Mouse (Mus musculus) midbrain, embryonic 12.5 days (tissue): ENCODE measurements around the gene Stt3a. TPM values are rescaled to one million over a fixed set of nuclear protein-coding genes. Genes with fewer than 3 reads are reported as not detected.
A peak's percentile ranks its signal among the peaks of the same experiment; 100 is the strongest.

Source experiments
- ATAC-seq: fragments of 200-750 bp; cut with Nextera tagmentation; 2 replicates; pipeline ENCODE4 v1.8.0; 2017; ENCODE audit warnings: low read depth, moderate TSS enrichment, moderate library complexity; ENCODE audit not compliant: low FRiP score
- H3K27ac ChIP-seq: fragments of 300-500 bp; sonication (generic); replicated peaks from 2 replicates; pipeline ENCODE4 v1.5.1; 2016; ENCODE audit warnings: mild to moderate bottlenecking
- H3K27me3 ChIP-seq: fragments of 300-500 bp; sonication (generic); 2 replicates; pipeline ENCODE4 v1.6.1; 2016; ENCODE audit warnings: mild to moderate bottlenecking
- H3K36me3 ChIP-seq: fragments of 300-500 bp; sonication (generic); 2 replicates; pipeline ENCODE4 v1.6.1; 2016
- H3K4me1 ChIP-seq: fragments of 300-500 bp; sonication (generic); 2 replicates; pipeline ENCODE4 v1.6.1; 2016
- H3K4me2 ChIP-seq: fragments of 300-500 bp; sonication (generic); replicated peaks from 2 replicates; pipeline ENCODE4 v1.6.1; 2016; ENCODE audit warnings: mild to moderate bottlenecking, moderate library complexity
- H3K4me3 ChIP-seq: fragments of 300-500 bp; sonication (generic); 2 replicates; pipeline ENCODE4 v1.5.1; 2016; ENCODE audit warnings: mild to moderate bottlenecking
- H3K9ac ChIP-seq: fragments of 300-500 bp; sonication (generic); replicated peaks from 2 replicates; pipeline ENCODE4 v1.6.1; 2016; ENCODE audit warnings: mild to moderate bottlenecking, moderate library complexity
- H3K9me3 ChIP-seq: fragments of 300-500 bp; sonication (generic); 2 replicates; pipeline ENCODE4 v1.6.1; 2016; ENCODE audit warnings: mild to moderate bottlenecking
- WGBS: fragments of 180-500 bp; shearing (Covaris S2); methylation state at CpG from one replicate; pipeline ENCODE4 v1.1.7; 2016; 5-methylcytosine and 5-hydroxymethylcytosine counted together
- polyA plus RNA-seq: library from polyadenylated mRNA; unstranded; fragments of >200 nt; fragmentation: Nextera tagmentation; extraction: Ambion mirVana; gene quantifications from 2 replicates; pipeline ENCODE4 v1.2.1, GENCODE M21; 2016

Gene Stt3a
- polyA plus RNA-seq, 1 experiment from 2014 or later: 132 TPM

DNA sequence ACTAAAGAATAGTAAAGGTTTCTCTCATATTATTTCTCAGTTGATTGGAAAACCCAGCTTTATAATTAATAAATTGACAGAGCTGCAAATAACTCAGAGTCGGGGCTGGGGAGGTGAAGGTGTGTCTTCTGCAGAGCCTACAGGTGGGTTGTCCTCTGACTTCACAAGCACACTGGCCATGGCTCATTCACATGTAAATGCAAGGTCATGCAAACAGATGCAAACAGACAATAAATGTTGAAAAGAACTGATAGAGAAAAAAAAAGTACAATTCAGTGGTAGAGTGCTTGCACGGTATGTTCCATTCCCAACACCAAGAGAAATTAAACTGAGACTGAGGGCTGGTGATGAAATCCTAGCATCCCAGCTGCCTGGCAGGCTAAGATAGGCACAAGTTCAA lies 27.0 kb upstream of the Stt3a start:
- H3K36me3 ChIP-seq: peaks cover 31% of the 10 kb centered on the region
- ATAC-seq: no peak
- WGBS: 84% methylated on average over 2 of the region's 2 CpGs

DNA sequence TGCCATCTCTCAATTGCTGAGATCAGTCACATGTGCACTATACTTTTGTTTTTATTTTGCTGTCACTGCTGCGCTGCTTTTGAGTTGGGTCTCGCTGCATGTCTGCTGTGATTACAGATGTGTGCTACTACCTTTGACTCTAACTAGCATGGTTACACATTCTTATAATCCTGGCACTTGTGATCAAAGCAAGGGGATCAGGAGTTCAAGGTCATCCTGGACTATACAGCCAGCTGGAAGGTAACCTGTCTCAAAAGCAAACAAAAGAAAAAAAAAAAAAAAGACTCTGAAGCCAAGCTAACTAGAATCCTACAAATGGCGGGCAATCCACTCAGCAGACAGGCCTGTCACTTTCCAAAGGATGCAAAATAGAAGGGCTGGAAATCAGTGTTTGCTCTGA lies 24.7 kb upstream of the Stt3a start:
- no peak for ATAC-seq
- Histone ChIP-seq H3K9ac (no peak overlapping the region), H3K27me3 (no peaks in the 10 kb centered on the region), H3K9me3 (no peaks in the 10 kb centered on the region), H3K4me2 (no peak overlapping the region), H3K4me1 (peaks cover 19% of the 10 kb centered on the region), H3K4me3 (no peak overlapping the region), H3K36me3 (peaks cover 54% of the 10 kb centered on the region), H3K27ac (no peak overlapping the region)
- WGBS: 91% methylated on average over 3 of the region's 3 CpGs

More for the DNA sequence above, 27.0 kb upstream of the Stt3a start:
- Histone ChIP-seq H3K4me1 (peaks cover 19% of the 10 kb centered on the region), H3K9ac (no peak overlapping the region), H3K9me3 (no peaks in the 10 kb centered on the region), H3K27me3 (no peaks in the 10 kb centered on the region), H3K4me3 (no peak overlapping the region), H3K27ac (no peak overlapping the region), H3K4me2 (no peak overlapping the region)

DNA sequence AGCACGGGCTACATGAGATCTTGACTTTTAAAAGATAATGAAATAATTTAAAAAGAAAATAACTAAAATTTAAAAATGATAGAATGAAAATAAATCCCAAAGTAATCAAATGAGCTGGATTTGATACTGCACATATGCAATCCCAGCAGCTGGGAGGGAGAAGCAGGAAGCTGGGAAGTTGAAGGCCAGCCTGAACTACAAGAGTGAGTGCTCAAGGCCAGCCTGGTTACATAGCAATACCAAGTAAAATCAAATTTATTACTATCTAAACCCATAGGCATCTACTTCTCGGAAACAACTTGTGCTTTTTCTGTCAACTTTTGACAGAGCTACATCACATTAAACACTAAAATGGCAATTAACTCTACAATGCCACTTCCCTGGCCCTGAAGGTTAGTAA lies 16.4 kb upstream of the Stt3a start:
- Histone ChIP-seq H3K9ac (no peak overlapping the region), H3K4me1 (no peaks in the 10 kb centered on the region), H3K27ac (no peak overlapping the region), H3K4me3 (no peak overlapping the region), H3K36me3 (peaks cover 84% of the 10 kb centered on the region), H3K4me2 (no peak overlapping the region), H3K9me3 (no peaks in the 10 kb centered on the region), H3K27me3 (no peaks in the 10 kb centered on the region)
- 92% methylated on average over 2 of the region's 2 CpGs for WGBS
- ATAC-seq: no peak

DNA sequence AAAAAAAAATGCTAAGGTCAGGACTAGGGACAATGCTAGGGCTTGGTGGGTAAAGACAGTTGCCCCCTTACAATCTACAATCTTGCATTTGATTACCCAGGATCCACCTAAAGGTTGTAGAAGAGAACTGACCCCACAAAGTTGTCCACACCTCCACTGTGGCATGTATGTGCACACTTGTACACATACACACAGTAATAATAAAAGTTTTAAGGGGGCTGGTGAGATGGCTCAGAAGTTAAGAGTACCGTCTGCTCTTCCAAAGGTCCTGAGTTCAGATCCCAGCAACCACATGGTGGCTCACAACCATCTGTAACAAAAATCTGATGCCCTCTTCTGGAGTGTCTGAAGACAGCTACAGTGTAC lies 1.6 kb upstream of the Stt3a start:
- Histone ChIP-seq H3K9ac (no peak overlapping the region), H3K9me3 (no peaks in the 10 kb centered on the region), H3K27ac (no peak overlapping the region), H3K4me1 (peaks cover 20% of the 10 kb centered on the region), H3K36me3 (peaks cover 3% of the 10 kb centered on the region), H3K4me3 (no peak overlapping the region), H3K4me2 (peak overlapping the region; percentile 82), H3K27me3 (no peaks in the 10 kb centered on the region)
- 96% methylated on average over 1 of the region's 1 CpGs for WGBS
- ATAC-seq: no peak

DNA sequence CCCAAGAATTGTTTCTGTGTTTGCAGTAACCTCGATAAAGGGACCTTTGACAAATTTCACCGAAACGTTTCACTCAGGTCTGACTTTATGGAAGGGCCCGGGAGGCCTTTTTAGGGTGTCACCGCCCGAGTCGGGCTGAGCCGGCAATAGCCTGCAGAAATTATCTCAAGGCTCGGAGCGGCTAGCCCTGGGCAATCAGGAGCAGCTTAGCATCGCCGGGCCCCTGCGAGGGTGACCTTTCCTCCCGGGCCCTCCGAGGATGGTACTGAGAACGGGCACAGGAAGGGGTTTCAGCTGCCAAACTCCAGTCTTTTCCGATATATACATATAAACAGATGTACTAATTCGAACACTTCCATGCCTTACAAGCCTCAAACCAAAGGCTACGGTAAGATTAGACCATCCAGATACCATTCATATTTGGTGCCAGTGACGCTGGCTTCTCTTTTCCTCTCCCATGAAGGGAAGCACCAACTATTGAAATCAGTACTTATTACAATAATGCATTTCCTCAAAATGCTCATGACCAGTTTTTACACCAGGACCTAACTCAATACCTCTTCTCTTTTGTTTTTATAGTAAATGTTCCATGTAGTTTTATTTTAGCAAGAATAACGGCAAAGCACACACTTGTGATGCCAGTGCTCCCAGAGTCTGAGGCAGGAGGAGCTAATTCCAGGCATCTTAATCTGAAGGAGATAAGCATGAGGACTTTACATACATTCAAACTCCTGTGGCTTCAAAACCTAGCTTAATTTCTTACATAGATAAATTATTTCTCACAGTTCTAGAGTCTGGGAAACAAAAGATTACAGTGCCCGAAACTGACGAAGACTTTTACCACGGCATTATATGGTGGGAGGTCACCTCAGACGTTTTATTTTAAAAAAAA lies 923 bp upstream of the Stt3a start:
- no peaks in the 10 kb centered on the region for H3K27me3 ChIP-seq
- peak overlapping the region; percentile 82 for H3K4me2 ChIP-seq
- H3K4me3 ChIP-seq: peak overlapping the region; percentile 91
- 14% methylated on average over 25 of the region's 25 CpGs for WGBS
- peaks cover 20% of the 10 kb centered on the region for H3K4me1 ChIP-seq
- H3K9ac ChIP-seq: peak overlapping the region; percentile 78
- 0 out of 2 replicates have a peak, but pooled peaks have one; percentile 5 for ATAC-seq
- peak overlapping the region; percentile 80 for H3K27ac ChIP-seq
- no peaks in the 10 kb centered on the region for H3K9me3 ChIP-seq
- peaks cover 7% of the 10 kb centered on the region for H3K36me3 ChIP-seq

DNA sequence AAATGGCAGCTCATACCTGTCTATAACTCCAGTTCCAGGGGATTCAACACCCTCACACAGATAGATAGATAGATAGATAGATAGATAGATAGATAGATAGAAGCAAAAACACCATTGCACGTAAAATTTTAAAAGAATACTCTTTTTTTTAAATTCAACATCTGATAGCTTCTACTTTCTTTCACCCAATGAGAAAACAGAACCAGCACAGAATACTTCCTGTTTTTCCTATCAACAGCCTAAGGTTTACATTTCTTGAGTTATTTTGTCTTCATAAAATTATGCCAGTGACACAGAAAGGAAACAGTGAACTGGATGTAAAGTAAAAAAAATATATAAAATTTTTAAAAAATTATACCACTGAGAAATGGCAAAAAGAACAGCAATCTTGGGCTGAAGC lies 3.1 kb downstream of the Stt3a start:
- ATAC-seq: no peak
- H3K36me3 ChIP-seq: peaks cover 32% of the 10 kb centered on the region
- H3K4me1 ChIP-seq: peaks cover 20% of the 10 kb centered on the region

DNA sequence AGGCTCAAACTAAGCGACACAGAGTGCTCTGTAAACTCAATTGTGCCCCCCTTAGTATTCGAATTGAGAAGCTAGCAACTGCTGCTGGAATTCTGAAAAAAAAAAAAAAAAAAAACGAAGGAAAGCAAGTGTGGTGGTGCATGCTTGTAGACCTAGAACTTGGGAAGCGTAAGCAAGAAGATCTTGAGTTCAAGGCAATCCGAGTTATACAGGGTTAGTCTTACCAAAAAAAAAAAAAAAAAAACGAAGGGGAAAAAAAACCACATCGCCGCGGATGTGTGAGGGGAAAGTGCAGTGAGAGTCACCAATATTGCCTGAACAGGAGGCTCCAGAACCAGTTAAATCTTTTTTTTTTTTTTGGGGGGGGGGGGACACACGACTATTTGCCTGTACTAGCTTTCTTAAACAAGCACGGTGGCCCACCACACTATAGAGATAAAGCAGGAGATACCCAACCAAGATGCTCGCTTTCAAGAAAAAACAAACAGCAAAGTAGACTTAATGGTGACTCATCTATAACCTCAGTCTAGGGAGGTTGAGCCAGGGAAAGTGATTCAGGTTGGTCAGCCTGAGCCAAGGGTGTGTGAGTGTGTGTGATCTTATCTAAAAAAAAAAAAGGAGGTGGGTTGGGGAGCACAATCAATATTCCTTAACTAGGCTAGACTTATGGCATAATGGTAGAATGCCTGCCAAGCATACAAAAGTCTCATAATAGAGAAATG lies 40.3 kb downstream of the Stt3a start, which contains the start of gene Chek1:
Gene Chek1 (minus strand): TSS at position 32 of the 722 bp plus-strand sequence.
- Histone ChIP-seq H3K4me2 (peak within 1 kb of the TSS; percentile 94), H3K4me3 (peak within 1 kb of the TSS; percentile 71), H3K27me3 (no peaks in the 10 kb centered on the region), H3K4me1 (peaks cover 16% of the 10 kb centered on the region), H3K36me3 (peaks cover 20% of the 10 kb centered on the region), H3K9me3 (no peaks in the 10 kb centered on the region), H3K9ac (peak within 1 kb of the TSS; percentile 71), H3K27ac (peak within 1 kb of the TSS; percentile 89)
- ATAC-seq: 0 out of 2 replicates have a peak, but pooled peaks have one; percentile 1
- 12% methylated on average over 12 of the region's 12 CpGs for WGBS

More for the DNA sequence above, 3.1 kb downstream of the Stt3a start:
- Histone ChIP-seq H3K9me3 (no peaks in the 10 kb centered on the region), H3K9ac (no peak overlapping the region), H3K27ac (no peak overlapping the region), H3K4me3 (no peak overlapping the region), H3K27me3 (no peaks in the 10 kb centered on the region), H3K4me2 (no peak overlapping the region)
- WGBS: 92% methylated on average over 1 of the region's 1 CpGs

DNA sequence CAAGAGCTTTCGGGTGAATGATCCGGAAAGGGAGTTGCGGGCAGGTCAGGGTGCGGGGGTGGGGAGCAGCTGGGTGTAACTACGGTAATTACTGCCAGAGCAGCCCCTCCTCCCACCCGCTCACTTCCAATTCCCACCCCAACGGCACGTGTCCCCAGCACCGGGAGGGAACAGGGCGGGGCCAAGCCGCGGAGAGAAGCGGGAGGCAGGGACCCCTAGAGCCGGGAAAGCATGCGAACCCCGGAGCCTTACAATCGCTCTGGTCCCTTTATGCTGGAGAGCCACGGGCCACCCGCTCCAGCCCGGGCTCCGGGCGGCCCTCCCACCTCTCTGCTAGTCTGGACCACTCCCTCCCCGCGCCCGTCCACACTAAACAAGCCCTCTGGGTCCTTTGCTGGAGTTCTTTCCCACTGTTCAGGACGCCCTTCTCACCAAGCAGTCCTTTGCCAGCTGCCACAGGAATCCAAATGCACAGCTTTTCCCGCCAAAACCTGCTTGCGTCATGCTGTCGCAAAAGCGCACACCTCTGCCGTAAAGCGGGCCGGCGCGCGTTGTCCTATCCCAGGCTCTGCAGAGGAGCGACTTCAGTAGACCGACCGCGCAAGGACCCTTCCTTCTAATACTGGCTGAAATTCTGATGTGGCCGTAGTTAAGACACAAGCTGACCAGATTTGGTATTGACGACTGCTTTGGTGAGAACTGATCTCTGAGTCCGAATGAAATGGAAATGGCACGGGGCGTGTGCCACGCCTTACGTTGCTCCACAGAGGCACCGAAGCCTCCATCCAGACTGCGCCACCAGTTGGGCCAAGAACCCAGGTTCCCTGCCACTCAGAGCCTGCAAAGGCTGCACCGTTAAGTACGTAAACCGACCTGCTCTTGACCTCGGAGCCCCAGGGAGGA lies 41.1 kb downstream of the Stt3a start:
- under 1% methylated on average over 53 of the region's 53 CpGs for WGBS
- Histone ChIP-seq H3K4me3 (peak overlapping the region; percentile 71), H3K27ac (peak overlapping the region; percentile 89), H3K4me1 (peaks cover 16% of the 10 kb centered on the region), H3K36me3 (peaks cover 22% of the 10 kb centered on the region), H3K9me3 (no peaks in the 10 kb centered on the region), H3K4me2 (peak overlapping the region; percentile 94), H3K27me3 (no peaks in the 10 kb centered on the region), H3K9ac (peak overlapping the region; percentile 71)
- ATAC-seq: peak; percentile 95

DNA sequence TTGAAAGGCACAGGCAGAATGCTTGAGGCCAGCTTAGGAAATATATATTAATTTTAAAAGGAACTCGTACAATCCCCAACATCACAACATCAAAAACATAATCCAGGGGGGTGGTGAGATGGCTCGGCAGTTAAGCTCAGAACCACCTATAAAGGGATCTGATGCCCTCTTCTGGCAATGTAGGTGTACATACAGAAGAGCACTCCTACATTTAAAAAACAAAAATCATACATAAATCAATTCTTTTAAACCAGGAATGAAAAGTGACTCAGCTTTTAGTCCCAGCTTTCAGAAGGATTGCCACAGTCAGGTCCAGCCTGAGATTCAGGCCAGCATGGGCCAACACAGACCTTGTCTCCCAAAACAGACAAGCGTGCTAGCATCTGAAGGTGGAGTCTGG lies 50.9 kb downstream of the Stt3a start:
- Histone ChIP-seq H3K4me3 (no peak overlapping the region), H3K4me1 (no peaks in the 10 kb centered on the region), H3K9me3 (no peaks in the 10 kb centered on the region), H3K27ac (no peak overlapping the region), H3K4me2 (no peak overlapping the region), H3K27me3 (no peaks in the 10 kb centered on the region), H3K36me3 (peaks cover 28% of the 10 kb centered on the region), H3K9ac (no peak overlapping the region)
- 88% methylated on average over 3 of the region's 3 CpGs for WGBS
- ATAC-seq: no peak

DNA sequence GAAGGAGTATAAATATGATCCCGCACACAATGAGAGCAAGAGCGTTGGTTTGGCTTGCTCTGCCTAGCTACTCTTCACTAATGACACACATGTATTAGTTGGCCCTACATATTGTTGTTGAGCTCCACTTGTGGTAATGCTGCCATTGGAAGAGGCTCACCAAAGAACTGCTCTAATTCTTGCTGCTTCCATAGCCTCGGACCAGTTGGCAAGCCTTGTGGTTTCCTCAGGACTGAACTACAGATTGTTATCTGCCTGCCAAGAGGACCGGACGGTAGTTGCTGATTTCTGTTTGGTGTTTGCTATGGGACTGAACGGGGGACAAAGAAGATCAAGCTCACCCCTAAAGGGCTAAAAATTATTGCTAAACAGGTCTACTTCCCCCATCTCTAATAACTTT lies 60.2 kb downstream of the Stt3a start:
- Histone ChIP-seq H3K27ac (no peak overlapping the region), H3K36me3 (peaks cover 22% of the 10 kb centered on the region), H3K9me3 (no peaks in the 10 kb centered on the region), H3K4me1 (no peaks in the 10 kb centered on the region), H3K27me3 (no peaks in the 10 kb centered on the region), H3K4me2 (no peak overlapping the region), H3K9ac (no peak overlapping the region), H3K4me3 (no peak overlapping the region)
- 94% methylated on average over 6 of the region's 6 CpGs for WGBS
- no peak for ATAC-seq

DNA sequence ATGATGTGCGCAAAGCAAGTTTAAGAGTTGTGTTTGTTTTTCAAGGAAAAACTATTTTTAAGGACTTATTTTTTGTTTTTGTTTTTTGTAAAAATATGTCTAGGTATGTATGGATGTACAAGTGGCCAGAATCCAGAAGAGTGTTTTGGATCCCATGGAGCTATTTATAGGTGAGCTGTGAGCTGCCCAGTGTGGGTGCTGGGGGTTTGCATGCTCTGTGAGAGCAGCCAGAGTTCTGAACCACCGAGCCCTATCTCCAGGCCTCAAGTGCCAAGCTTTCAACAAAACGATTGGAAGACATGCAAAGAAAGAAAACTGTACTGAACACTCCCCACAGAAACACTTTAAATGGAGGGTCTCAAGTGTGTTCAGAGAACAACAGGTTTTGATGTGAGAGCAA lies 61.6 kb downstream of the Stt3a start:
- no peak overlapping the region for H3K9ac ChIP-seq
- no peaks in the 10 kb centered on the region for H3K27me3 ChIP-seq
- ATAC-seq: no peak
- H3K9me3 ChIP-seq: no peaks in the 10 kb centered on the region
- no peak overlapping the region for H3K4me2 ChIP-seq
- peaks cover 18% of the 10 kb centered on the region for H3K36me3 ChIP-seq
- no peak overlapping the region for H3K27ac ChIP-seq
- no peaks in the 10 kb centered on the region for H3K4me1 ChIP-seq
- H3K4me3 ChIP-seq: no peak overlapping the region
- 86% methylated on average over 3 of the region's 3 CpGs for WGBS
